Mouse (Mus musculus) pancreas, adult 10 weeks (tissue): ENCODE data around the gene Card6. TPM values are rescaled to one million over a fixed set of nuclear protein-coding genes. Genes with fewer than 3 reads are reported as not detected.

ENCODE experiments used
- polyA plus RNA-seq: library from polyadenylated mRNA; stranded (reverse); fragments of 350-450 nt; fragmentation: Illumina TruSeq; extraction: RNeasy Lipid Tissue Mini Kit (QIAGEN cat#74804); gene quantifications from one replicate; pipeline ENCODE4 v1.2.3, GENCODE M21; 2015; ENCODE audit warnings: low read depth, low replicate concordance; ENCODE audit not compliant: insufficient read depth

Card6 gene
- polyA plus RNA-seq: 1.0 TPM

GRCm38 (mm10) chr15:5107686-5108654 is at the start of gene Card6:
Card6 (minus strand) TSS chr15:5108539.

GRCm38 (mm10) chr15:5143361-5144020 is 35.2 kb upstream of the Card6 start, which contains the start of gene Prkaa1:
Prkaa1 (plus strand) TSS chr15:5143861.

DNA sequence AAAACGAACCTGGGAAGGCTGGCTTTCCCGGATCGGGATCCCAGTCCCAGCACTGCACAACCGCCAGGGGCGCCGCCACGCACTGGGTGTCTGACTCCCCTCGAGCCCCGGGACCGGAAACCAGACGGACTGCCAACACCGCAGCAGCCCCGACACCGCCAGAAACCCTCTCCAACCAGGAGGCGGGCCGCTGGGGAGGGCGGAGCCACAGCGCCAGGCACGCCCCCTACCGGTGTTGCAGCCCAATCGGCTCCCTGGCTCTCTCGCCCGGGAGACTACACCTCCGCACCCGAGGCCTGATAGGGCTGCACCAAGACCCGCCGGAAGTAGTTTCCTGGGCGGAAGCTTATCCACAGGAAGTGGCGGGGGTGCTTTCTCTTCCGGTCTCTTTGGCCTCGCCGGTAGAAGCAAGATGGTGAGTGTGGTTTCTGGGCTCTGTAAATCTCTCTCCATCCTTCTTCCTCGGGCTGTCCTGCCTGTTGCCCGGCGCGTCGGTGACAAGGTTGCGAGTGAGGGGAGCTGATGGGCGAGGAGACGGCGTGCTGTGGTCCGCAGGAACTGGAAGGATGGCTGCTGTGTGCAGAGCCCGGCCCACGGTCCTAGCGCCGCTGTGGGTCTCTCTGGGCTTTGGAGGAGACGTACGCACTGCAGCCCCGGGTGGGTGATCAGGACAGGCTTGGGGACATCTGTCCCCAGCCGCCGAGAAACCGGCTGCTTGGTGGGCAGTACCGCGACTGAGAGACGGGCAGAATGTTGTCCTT is 8.1 kb upstream of the Card6 start, which contains the start of gene Rpl37:
Rpl37 (plus strand) TSS at position 376 of the 761 bp plus-strand sequence.

GRCm38 (mm10) chr15:5063635-5064034 is 44.7 kb downstream of the Card6 start, which contains the start of gene C7:
C7 (minus strand) TSS chr15:5063740.

Other genes starting within 250 kb of the Card6 start
- not detected for gene Mroh2b, start 209.8 kb downstream of the Card6 start, polyA plus RNA-seq
- 2.4 TPM for gene C7, start 44.8 kb downstream of the Card6 start, polyA plus RNA-seq
- gene Rpl37, start 8.1 kb upstream of the Card6 start, polyA plus RNA-seq: 440 TPM
- gene Prkaa1, start 35.3 kb upstream of the Card6 start, polyA plus RNA-seq: 4.7 TPM
- gene Ttc33, start 77.0 kb upstream of the Card6 start, polyA plus RNA-seq: 5.3 TPM
- gene Ptger4, start 135.6 kb upstream of the Card6 start, polyA plus RNA-seq: 1.9 TPM